Mouse (Mus musculus) lung, postnatal 0 days (tissue): Measurements from ENCODE around the gene Galnt9. TPM values are rescaled to one million over a fixed set of nuclear protein-coding genes. Genes with fewer than 3 reads are reported as not detected.

Experiments used
- ATAC-seq: fragments of 200-750 bp; cut with Nextera tagmentation; 2 replicates; pipeline ENCODE4 v1.8.0; 2017; ENCODE audit warnings: moderate library complexity
- DNase-seq: peaks from one replicate; pipeline ENCODE4 v3.0.0-alpha.2; 2016; ENCODE audit warnings: low spot score
- H3K27ac ChIP-seq: fragments of 300-500 bp; sonication (generic); 2 replicates; pipeline ENCODE4 v1.5.1; 2014; ENCODE audit warnings: antibody characterized with exemption, mild to moderate bottlenecking, low read length, mixed read lengths
- H3K27me3 ChIP-seq: fragments of 300-500 bp; sonication (generic); replicated peaks from 2 replicates; pipeline ENCODE4 v1.6.1; 2014; ENCODE audit warnings: low read length, mixed read lengths; ENCODE audit not compliant: insufficient read depth
- H3K36me3 ChIP-seq: fragments of 300-500 bp; sonication (generic); 2 replicates; pipeline ENCODE4 v1.6.1; 2014; ENCODE audit warnings: low read length, mixed read lengths; ENCODE audit not compliant: insufficient read depth
- H3K4me1 ChIP-seq: fragments of 300-500 bp; sonication (generic); 2 replicates; pipeline ENCODE4 v1.6.1; 2014; ENCODE audit warnings: antibody characterized with exemption, low read depth, low read length, mixed read lengths; ENCODE audit not compliant: insufficient read depth
- H3K4me2 ChIP-seq: fragments of 300-500 bp; sonication (generic); replicated peaks from 2 replicates; pipeline ENCODE4 v1.6.1; 2014; ENCODE audit warnings: low read depth, mild to moderate bottlenecking, low read length, moderate library complexity, mixed read lengths
- H3K4me3 ChIP-seq: fragments of 300-500 bp; sonication (generic); 2 replicates; pipeline ENCODE4 v1.5.1; 2014; ENCODE audit warnings: low read depth, low read length
- H3K9ac ChIP-seq: fragments of 300-500 bp; sonication (generic); replicated peaks from 2 replicates; pipeline ENCODE4 v1.6.1; 2014; ENCODE audit warnings: low read depth, mild to moderate bottlenecking
- H3K9me3 ChIP-seq: fragments of 300-500 bp; sonication (generic); 2 replicates; pipeline ENCODE4 v1.6.1; 2016; ENCODE audit warnings: low read length, mixed read lengths
- CTCF ChIP-seq: IDR thresholded peaks from 2 replicates; pipeline ENCODE4 v1.5.1; 2016; ENCODE audit warnings: antibody characterized with exemption, mild to moderate bottlenecking
- EP300 ChIP-seq: IDR thresholded peaks from 2 replicates; pipeline ENCODE4 v1.6.1; 2016; ENCODE audit warnings: antibody characterized with exemption, mild to moderate bottlenecking, control low read depth
- WGBS: fragments of 180-500 bp; shearing (Covaris S2); extraction: QIAGEN DNeasy Blood & Tissue Kit; methylation state at CpG from one replicate; pipeline ENCODE4 v1.1.7; 2014; 5-methylcytosine and 5-hydroxymethylcytosine counted together
- polyA plus RNA-seq: library from polyadenylated mRNA; unstranded; fragments of >200 nt; fragmentation: Nextera tagmentation; extraction: Ambion mirVana; gene quantifications from 2 replicates; pipeline ENCODE4 v1.2.1, GENCODE M21; 2015

Gene Galnt9
- polyA plus RNA-seq, 1 experiment from 2014 or later, result 0.18 TPM

DNA sequence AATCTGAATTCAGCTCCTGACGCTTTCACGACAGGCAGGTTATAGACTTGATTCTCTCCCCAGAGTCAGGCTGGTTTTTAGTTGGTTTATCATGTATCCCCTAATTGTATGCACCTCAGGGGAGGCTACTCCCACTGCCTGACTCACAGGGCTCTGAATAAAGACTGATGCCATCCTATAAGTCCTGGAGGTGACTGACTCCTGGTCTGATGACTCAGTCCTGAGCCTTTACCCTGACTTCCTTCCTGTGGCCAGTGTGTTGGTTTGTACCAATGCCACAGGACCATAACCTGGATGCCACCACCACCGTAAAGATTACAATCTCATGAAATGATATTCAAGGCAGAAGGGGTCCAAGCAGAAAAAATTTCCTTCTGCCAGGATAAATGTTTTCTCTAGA lies 40.8 kb upstream of the Galnt9 start:
- TF ChIP-seq EP300 (no peak), CTCF (no peak)
- Histone ChIP-seq H3K9me3 (no peaks in the 10 kb centered on the region), H3K36me3 (no peaks in the 10 kb centered on the region), H3K9ac (no peak overlapping the region), H3K27ac (no peak overlapping the region), H3K4me3 (no peak overlapping the region), H3K27me3 (no peaks in the 10 kb centered on the region), H3K4me2 (no peak overlapping the region), H3K4me1 (no peaks in the 10 kb centered on the region)
- DNase-seq, result no peak
- no peak for ATAC-seq
- WGBS, result 91% methylated on average over 3 of the region's 3 CpGs

GRCm38 (mm10) chr5:110505611-110506294 lies 38.4 kb upstream of the Galnt9 start:
- no peaks in the 10 kb centered on the region for H3K36me3 ChIP-seq
- DNase-seq (no peak), ATAC-seq (no peak)
- no peak overlapping the region for H3K4me2 ChIP-seq
- no peak overlapping the region for H3K4me3 ChIP-seq
- 60% methylated on average over 10 of the region's 10 CpGs for WGBS
- no peaks in the 10 kb centered on the region for H3K9me3 ChIP-seq
- no peaks in the 10 kb centered on the region for H3K4me1 ChIP-seq
- H3K9ac ChIP-seq, result no peak overlapping the region
- H3K27ac ChIP-seq, result no peak overlapping the region
- TF ChIP-seq EP300 (no peak), CTCF (no peak)
- H3K27me3 ChIP-seq, result no peaks in the 10 kb centered on the region

DNA sequence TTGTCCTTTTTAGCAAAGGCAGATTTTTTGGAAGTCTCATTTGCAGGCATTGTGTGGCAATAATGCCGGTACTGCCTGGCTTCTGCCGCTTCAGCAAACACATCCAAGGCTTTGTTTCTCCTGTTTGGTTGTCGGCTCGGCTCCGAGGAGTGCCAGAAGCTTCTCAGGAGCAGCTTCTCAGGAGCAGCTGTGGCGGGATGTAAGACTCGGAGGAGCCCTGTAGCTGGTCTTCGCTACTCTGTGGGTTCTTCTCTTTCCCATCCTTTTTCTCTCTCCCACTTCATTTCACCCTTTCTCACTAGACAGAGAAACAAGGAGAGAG lies 37.9 kb upstream of the Galnt9 start:
- H3K4me1 ChIP-seq, result no peaks in the 10 kb centered on the region
- ATAC-seq, result no peak
- 57% methylated on average over 8 of the region's 8 CpGs for WGBS

GRCm38 (mm10) chr5:110506856-110507255 lies 37.3 kb upstream of the Galnt9 start:
- no peak for DNase-seq
- WGBS, result 72% methylated on average over 3 of the region's 3 CpGs
- Histone ChIP-seq H3K9ac (no peak overlapping the region), H3K27ac (no peak overlapping the region), H3K9me3 (no peaks in the 10 kb centered on the region), H3K4me3 (no peak overlapping the region), H3K4me1 (no peaks in the 10 kb centered on the region), H3K27me3 (no peaks in the 10 kb centered on the region), H3K36me3 (no peaks in the 10 kb centered on the region), H3K4me2 (no peak overlapping the region)
- no peak for ATAC-seq
- TF ChIP-seq EP300, result no peak
- TF ChIP-seq CTCF, result no peak

More for the DNA sequence above, 37.9 kb upstream of the Galnt9 start:
- Histone ChIP-seq H3K4me3 (no peak overlapping the region), H3K36me3 (no peaks in the 10 kb centered on the region), H3K4me2 (no peak overlapping the region), H3K27ac (no peak overlapping the region), H3K27me3 (no peaks in the 10 kb centered on the region), H3K9ac (no peak overlapping the region), H3K9me3 (no peaks in the 10 kb centered on the region)
- no peak for DNase-seq
- TF ChIP-seq EP300, result no peak
- no peak for TF ChIP-seq CTCF

DNA sequence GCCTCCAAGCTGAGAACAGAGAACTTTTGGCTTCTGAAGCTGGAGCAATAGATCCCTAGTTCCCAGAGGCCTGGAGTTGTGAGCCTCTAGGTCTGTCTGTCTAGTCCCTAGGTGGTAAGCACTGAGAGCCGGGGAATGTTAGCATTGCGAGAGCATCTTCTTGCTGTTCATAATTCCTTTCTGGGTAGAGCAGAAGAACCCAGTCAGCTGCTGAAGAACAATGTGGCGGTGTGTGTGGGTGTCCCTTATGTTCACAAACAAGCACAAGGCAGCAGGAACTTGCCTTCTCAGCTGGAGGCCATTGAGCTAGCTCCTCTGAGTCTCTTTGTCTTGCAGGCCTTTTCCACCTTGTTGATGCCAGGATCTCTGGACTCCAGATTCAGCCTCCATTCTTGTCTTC lies 36.2 kb upstream of the Galnt9 start:
- Histone ChIP-seq H3K4me1 (no peaks in the 10 kb centered on the region), H3K27ac (no peak overlapping the region), H3K9ac (no peak overlapping the region), H3K4me2 (no peak overlapping the region), H3K36me3 (no peaks in the 10 kb centered on the region), H3K9me3 (no peaks in the 10 kb centered on the region), H3K27me3 (no peaks in the 10 kb centered on the region), H3K4me3 (no peak overlapping the region)
- 85% methylated on average over 3 of the region's 3 CpGs for WGBS
- no peak for TF ChIP-seq CTCF
- TF ChIP-seq EP300, result no peak
- ATAC-seq (no peak), DNase-seq (no peak)

- Histone ChIP-seq H3K36me3 (no peaks in the 10 kb centered on the region), H3K27me3 (no peaks in the 10 kb centered on the region), H3K9me3 (no peaks in the 10 kb centered on the region), H3K9ac (no peak overlapping the region), H3K4me1 (no peaks in the 10 kb centered on the region), H3K27ac (no peak overlapping the region), H3K4me2 (no peak overlapping the region), H3K4me3 (no peak overlapping the region)
- WGBS, result 78% methylated on average over 6 of the region's 6 CpGs
- no peak for DNase-seq
- no peak for ATAC-seq
- no peak for TF ChIP-seq CTCF
- TF ChIP-seq EP300, result no peak
Measured at GRCm38 (mm10) chr5:110510357-110510756, 33.8 kb upstream of the Galnt9 start.

- 71% methylated on average over 4 of the region's 4 CpGs for WGBS
- Histone ChIP-seq H3K4me2 (no peak overlapping the region), H3K4me1 (no peaks in the 10 kb centered on the region), H3K9ac (no peak overlapping the region), H3K4me3 (no peak overlapping the region), H3K27ac (no peak overlapping the region), H3K27me3 (no peaks in the 10 kb centered on the region), H3K36me3 (no peaks in the 10 kb centered on the region), H3K9me3 (no peaks in the 10 kb centered on the region)
- ATAC-seq, result no peak
- TF ChIP-seq CTCF, result no peak
- no peak for TF ChIP-seq EP300
- DNase-seq, result no peak
Measured at GRCm38 (mm10) chr5:110513791-110514190, 30.4 kb upstream of the Galnt9 start.
